Mouse (Mus musculus) liver, postnatal 0 days (tissue): ENCODE measurements around the gene Cacng2.

Source experiments
- CTCF ChIP-seq: sonication (generic); IDR thresholded peaks from 2 replicates; pipeline ENCODE4 v1.5.1; 2016; ENCODE audit warnings: antibody characterized with exemption, low read depth
- EP300 ChIP-seq: IDR thresholded peaks from 2 replicates; pipeline ENCODE4 v1.6.1; 2016; ENCODE audit warnings: antibody characterized with exemption, low read depth, mild to moderate bottlenecking

- TF ChIP-seq CTCF (no peak), EP300 (no peak)
Observed at GRCm38 (mm10) chr15:77988541-77988940, 131.3 kb downstream of the Cacng2 start.
